Mouse (Mus musculus): ENCODE results near the gene Mical3.

DNA sequence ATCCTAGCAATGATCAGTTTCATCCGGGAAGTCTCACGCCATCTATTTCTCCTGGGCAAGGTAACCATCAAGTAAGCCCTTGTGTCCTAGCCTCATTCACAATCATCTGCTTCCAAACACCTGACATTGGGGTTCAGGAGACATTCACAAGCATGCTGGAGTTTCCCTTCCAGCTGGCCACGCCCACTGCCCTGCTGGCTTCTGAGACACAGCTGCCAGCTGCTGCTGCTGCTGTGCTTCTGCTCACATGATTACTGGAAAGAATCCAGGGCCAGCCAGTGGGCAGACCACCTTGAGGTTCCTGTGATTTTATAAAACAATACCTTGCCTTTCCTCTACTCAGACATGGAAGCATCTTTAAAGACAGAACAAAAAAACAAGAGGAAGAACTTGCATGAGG is 97.5 kb downstream of the Mical3 start:
- TF ChIP-seq HCFC1 (IDR thresholded peaks at IDR 0.05; ENCODE audit: borderline replicate concordance, insufficient read depth, low read length) (no peak), ZNF384 (IDR thresholded peaks at IDR 0.05; ENCODE audit: low read depth, low read length) (no peak)

Measured in ES-E14 (cell line).